Mouse (Mus musculus) urinary bladder, postnatal 36 days (tissue): ENCODE data around the gene Ltb.

Experiments
- DNase-seq, 2 experiments: peaks; one replicate each; pipeline ENCODE4 v3.0.0; 2022; ENCODE audit warnings: low spot score in 2 of 2, mixed read lengths in 1 of 2

Ltb gene

DNA sequence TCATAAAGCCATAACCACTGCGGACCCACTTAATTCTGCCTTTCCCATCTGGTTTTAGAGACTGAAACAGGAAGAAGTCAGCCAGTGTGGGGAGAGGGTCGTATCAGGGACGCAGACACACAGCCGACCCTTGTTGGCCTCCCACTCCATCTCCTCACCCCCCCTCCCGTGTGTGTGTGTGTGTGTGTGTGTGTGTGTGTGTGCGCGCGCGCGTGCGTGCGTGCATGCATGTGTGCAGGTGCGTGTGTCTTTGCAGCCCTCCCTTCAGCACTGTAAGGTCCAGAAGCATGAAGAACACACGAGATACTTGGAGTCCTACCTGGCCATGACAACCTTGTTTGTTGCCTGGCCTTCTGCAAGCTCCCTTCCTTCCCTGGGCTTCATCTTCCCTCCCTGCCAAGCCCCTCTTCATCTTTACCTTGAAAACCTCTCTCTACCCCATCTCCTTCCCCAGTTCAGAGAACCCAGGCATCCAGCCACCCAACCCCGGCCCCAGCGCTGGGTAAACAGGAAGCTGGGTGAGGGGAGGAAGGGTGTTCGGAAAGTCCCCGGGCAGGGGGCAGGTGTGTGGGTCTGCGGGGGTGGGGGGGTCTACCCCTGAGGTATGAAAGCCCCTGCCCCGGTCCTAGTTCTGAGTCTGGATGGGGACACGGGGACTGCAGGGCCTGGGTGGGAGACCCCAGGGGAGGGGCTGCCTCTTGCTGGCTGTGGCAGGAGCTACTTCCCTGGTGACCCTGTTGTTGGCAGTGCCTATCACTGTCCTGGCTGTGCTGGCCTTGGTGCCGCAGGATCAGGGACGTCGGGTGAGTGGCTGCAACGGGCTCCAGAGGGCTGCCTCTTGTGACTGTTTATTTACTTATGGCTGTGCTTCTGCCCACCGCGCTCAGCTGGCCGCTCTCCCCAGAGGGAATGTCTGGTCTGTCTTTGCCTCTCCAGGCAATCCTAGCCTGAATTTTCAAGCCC, at the start of gene Ltb:
Gene Ltb, plus strand, starts transcription at position 559 of the 963 bp plus-strand sequence.
- no peak for DNase-seq

DNA sequence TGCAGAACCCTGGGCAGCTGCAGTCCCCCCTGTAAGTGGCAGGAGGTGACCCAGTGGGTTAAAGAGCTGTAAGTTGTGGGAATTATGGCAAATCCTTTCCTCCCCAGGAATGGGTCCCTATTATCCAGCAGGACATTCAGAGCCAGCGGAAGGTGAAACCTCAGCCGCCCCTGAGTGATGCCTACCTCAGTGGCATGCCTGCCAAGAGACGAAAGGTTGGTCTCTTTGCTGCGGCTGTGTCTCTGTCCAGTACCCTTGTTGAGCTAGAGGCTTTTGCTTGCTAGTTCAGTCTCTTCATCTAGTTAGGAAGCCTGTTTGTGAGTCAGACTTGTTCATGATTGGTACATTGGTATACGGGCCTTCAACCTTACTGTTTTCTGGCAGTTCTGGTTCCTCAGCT, 48.1 kb upstream of the Ltb start:
- no peak for DNase-seq

DNA sequence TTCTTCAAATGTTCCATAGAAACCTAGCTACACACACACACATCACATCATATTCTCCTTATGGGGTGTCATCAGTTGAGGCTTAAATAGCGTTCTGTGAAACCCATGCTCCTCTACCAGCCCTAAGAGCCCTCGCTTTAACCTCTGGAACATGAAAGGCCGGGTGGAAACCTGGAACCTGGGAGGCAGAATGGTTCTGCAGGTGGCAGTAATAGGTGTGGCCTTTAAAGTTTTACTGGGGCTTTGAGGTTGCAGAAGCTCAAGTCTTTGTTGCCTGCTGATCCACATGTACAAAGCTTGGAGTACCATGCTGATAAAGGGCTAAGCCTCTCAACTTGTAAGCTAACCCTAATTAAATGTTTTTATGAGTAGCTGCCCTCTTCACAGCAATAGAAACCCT, 46.9 kb upstream of the Ltb start:
- DNase-seq: no peak

DNA sequence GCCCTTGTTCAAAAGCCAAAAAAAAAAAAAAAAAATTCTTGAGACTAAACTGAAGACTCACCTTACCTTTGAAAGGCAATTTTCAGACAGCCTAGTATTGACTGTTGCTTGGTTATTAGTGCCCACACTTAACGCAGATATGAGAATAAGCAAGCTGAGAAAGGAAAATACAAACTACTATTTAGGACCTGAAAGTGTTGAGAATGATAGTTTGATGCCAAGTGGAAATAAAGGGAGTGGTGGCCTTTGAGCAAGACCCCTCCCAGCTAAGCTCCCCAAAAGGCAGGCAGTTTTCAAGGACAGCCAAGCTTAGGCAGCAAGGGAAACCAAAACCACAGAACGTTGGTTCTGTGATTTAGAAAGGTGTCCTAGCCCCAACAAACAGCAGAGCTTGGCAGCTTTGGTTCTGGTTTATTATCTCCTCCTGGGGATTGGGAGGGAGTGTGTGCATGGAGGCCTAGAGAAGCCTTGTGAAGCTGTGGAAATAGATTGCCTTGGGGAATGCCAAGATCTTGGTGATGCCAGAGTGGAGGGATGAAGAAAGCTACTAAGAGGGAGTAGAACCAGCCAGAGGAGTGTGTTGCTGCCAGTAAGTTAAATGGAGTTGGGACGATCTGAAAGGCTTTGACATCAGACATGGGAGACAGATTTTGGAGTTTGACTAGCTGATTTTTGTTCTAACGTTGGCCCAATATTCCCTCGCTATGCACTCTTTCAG, 46.2 kb upstream of the Ltb start:
- DNase-seq: no peak

DNA sequence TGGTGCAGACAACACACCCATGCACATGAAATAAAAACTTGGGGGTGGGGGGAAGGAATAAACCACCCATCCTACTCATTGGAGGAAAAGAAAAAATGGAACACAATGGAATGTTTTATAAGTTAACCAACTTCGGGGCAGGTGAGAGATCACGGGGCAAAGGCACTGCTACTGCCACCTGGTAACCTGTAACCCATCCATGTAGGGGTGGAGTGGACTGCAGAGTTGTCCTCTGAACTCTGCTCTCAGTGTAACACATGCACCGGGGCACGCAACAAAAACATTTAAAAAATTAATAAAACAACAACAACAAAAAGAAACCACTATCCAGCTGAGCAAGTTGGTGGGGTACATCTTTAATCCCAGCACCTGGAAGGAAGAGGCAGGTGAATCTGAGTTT, 42.1 kb upstream of the Ltb start:
- DNase-seq: no peak

DNA sequence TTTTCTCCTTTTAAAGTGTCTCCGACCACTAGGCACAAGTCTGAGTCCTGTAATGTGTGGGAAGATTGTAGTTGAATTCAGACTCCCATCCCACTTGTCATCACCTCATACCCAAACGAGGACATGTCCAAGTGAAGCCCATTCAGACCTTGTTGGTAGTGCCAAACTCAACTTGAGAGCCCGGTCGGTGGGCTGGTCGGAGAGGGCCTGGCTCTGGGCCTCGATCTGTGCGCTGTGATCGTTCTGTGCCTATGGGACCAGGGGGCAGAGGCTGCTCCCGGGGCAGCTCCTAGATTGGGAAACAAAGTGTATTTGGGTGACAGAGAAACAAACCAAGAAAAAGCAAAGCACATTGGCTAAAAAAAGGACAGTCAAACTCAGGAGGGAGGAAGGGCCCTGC, 41.2 kb upstream of the Ltb start:
- no peak for DNase-seq

DNA sequence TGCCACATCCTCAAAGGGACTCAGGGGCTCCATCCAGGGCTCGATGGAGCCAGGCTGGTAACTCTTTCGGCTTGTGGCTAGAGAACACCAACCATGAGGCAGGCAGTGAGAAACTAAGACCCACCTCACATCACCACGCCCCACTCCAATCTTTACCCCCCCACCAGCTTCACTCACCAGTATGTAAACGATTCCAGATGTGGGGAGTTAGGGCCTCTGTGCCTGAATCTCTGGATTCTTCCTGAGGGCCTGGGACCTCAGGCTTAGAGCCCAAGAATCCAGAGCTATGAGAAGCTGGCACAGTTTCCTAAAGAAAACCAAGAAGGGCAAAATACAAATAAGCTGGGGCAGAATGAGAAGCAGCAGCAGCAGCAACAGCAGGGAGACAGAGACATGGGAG, 40.3 kb upstream of the Ltb start:
- no peak for DNase-seq

DNA sequence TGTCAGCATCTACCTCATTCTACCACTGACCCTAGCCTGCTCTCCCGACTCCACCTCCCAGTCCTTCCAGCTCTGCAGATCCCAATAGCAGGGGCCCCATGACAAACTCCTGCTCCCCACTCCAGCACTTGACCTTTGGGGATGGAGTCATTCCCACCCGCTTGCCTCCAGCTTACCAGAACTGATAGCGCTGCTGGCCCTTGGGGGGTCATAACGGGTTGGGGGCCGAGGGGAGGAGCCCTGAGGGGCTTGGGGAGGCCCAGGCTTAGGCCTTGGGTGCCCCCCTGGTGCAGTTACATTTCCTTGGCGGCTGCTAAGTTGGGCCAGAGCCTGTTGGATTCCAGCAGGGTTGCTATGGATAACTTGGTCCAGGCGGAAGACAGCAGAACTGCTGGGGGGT, 39.6 kb upstream of the Ltb start:
- no peak for DNase-seq

DNA sequence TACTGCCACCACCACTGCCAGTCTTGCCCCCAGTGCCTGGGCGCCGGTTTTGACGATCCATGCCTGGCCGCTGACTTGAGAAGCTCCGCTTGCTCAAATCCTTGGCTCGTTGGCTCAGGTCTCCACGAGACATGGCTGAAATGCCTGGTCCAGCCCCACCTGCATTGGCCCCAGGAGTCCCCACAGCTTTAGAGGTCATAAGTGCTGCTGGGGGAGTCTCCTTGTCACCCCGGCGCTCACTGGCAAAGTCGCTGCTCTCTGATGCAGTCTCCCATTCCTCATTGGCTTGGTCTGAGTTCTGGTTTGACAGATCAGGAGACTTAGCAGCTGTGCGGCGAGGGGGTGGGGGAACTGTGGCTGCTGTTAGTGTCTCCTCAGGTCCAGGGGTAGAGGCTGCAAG, 38.8 kb upstream of the Ltb start:
- DNase-seq: no peak

DNA sequence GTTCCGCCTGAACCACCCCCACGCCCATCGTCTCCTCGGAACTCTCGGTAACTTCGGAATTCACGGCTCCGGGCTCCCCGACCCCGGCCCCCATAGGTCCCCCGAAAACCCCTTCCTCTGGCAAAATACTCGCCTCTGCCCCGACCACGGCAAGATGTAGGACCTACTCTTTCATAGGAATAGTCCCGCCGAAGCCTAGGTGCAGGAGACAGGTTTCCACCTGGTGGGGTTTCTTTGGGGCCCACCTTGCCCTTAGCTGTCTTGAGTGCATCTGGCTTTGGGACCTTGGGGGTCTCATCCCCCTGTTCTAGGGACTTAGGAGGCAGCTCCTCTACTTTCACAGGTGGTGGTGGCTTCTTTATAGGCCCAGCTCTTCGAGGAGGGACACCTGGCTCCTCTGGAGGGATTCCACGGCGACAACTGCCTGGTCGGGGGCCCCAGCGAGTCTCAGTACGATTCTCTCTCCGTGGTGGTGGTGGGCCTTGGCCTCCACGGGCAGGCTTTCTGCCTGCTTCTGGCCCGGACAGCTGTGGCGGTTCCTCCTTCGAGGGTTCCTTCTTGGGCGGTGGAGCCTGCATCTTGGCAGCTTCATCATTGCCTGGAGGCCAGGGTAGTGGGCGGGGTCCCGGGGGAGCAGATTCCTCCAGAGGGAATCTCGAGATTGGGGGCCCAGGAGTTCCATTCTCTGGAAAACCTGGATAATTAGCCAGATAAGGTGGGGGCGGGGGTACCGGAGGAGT, 37.6 kb upstream of the Ltb start:
- no peak for DNase-seq

DNA sequence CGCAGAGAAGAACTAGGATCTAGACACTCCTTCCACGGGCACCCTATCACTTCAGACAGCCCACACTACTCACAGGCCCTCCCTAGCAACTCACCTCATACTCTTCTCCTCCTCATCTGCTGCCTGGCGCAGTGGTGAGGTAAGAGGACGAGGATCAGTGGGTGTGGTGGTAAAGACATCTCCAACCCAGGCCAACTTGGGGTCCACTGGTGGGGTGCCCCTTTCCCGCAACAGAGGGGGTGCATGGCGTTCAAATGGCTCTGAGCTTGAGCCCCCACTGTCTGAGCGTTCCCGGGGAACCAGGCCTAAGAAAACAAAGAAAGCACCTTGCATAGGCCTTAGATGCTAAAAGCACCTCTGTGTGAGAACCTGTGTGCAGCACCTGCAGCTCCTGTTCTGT, 37.0 kb upstream of the Ltb start:
- no peak for DNase-seq

DNA sequence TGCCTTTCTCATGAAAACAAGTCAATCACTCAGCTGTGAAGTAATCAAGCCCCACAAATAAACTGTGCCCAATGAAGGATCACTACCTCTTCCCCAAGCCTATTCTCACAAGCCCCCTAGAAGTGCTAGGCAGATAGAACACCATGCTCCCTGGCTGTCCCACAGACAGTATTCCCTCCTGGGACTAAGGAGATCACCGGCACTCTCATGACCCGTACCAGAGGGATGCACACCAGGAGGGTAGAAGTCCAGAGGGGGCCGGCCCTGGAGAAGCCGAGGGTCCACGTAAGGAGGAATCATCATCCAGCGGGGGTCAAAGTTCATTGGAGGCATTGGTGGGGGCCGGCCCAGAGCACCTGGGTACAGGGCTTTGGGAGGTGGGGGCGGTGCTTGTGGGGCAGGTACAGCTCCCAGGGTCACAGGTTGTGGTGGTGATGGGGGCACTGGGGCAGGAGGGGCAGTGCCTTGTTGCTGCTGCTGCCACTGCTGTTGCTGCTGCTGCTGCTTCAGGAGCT, 36.5 kb upstream of the Ltb start:
- DNase-seq: no peak

DNA sequence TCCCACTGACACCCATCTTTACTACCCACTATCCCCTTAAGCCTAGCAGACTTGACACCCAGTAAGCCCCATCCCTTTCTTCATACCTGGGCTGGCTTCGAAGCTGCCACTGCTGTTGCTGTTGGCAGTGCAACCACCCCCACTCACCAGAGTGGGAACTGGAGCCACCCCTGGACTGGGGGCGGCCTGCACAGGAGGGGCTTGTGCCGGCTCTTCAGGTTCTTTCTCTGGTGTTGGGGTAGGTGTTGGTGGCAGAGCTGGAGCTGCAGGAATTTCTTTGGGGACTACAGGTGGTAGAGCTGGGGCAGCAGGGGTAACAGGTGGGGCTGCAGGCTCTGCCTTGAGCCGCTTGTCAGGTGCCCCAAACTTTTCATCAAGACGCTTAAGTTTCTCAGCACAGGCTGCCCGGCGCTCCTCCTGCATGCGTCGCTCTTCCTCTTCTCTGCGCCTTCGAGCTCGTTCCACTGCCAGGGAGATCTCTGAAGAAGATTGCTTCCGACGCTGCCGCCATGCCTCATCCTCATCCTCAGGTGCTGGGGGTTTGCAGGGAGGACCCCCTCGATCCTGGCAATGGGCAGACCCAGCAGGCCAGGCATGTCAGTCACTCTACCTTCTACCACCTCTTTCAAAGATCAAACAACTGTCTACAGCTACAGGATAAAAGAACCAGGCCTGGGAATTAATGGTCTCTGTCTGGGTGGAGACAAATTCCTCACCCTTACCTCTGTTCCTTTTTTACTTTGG, 35.2 kb upstream of the Ltb start:
- no peak for DNase-seq

DNA sequence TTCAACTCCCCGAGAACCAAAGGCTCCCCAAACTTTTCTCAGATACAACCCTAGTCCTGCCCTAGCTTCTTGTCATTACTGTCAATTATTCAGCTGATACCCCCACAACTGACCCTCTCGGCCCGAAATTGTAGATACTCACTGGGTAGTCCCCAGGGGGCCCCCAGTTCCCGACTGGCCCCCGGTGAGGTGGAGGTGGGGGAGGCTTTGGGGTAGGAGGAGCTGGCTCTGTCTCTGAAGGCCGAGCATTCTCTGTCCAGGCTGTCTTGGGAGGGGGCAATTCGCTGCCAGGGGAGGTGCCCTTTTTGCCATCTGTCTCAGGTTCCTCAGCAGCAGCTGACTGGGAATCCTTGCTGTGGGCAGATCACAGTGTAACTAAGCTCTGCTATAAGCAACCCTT, 34.6 kb upstream of the Ltb start:
- DNase-seq: no peak

DNA sequence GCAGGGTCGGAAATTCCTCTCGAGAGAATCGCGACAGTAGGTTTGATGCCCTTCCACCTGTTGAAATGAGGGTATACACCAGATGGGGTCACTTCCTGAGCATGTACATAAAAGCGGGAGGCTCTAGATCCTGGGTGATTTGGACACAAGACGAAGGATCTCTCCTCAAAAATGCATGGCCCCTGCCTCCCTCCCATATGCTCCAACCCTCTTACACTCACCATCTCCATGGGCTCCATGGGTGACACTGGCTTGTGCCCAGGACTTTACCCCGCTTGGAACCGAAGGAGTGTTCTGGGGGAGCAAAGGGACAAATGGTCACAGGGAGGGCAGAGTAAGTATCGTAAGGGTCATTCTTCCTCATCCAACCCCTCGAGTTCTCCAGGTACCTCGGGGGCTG, 32.8 kb upstream of the Ltb start:
- no peak for DNase-seq

DNA sequence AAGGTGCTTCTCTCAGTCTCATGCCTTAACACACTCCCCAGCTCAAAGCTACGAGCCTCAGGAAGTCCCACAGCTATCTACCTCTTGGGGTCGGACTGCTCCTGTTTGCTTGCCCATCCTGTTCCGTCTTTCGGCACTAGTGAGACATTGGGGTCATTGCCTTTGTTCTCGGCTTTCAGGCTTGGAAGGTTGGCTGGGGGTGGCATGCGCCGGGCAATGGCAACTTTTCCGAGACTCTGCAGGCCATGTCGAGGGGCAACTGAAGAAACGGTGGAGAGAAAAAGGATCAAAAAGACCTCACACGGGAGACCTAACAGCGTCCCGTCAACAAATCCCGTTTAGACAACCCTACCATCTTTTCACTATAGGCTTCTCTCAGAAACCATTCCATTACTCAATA, 32.1 kb upstream of the Ltb start:
- no peak for DNase-seq

DNA sequence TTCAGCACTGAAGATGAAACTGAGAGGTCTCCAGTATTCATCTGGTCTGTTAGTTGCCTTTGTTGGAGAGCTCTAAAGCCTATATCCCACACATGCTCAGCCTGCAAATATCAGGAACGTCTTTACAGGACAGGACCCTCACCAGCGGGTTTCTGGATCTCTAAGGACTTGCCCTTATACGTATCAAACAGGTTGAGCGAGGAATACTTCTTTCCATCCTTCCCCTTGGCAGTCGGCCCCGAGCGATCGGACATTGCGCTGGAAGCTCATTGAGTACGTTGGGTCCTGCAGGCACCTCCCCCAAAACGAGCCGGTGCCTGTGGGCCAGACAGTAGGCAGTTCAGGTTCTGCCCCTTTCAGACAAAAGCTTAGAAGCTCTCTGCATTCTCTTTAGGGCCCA, 31.5 kb upstream of the Ltb start:
- peak in 1 of 2 experiments; percentile 33 for DNase-seq

DNA sequence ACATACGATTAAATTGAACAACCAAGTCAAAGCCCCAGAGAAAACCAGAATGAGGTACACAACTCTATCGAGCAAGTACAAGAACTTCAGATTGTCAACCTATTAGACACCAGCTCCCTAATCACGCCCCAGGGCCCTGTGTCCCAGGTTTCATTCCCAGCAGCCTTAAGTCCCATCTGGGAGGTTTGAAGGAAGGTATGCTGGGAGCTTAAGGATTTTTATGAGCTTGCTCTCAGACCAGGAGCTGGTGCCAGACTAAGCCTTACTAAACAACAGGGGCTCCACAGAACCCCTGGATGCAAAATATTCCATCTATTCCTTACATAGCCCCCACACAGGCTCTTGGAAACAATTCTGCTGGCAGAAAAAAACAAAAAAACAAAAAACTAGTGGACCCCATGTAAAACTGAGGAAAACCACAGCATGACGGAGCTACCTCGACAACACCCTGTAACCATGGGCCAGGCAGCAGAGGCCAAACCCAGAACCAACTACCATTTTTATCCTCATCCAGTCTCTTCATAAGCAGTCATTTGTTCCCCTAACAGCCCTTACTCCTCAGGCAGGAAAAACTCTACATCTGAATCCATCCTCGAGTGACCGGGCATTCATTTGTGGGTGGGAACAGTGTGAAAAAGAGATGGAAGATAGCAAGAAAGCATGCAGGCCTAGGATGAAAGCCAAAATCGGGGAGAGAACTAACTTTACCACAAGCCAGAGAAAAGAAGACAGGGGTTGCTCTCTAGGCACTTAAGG, 30.7 kb upstream of the Ltb start:
- DNase-seq: no peak

DNA sequence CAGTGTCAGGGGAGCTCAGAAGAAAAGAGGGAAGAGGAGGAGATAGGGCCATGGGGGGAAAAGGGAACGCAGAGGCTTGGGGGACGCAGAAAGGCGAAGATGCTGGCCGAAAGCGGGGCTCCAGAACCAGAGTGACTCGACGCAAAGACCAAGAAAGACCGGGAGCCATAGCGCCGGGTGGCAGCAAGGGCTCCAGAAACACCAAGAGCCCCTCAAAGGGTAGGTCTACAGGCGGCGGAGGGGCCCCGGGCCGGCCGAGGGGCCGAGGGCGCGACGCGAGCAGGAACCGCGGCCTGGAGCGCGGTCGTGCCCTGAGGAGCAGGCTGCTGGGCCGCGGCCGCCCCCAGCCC, 30.0 kb upstream of the Ltb start:
- DNase-seq: peak in 1 of 2 experiments; percentile 30

DNA sequence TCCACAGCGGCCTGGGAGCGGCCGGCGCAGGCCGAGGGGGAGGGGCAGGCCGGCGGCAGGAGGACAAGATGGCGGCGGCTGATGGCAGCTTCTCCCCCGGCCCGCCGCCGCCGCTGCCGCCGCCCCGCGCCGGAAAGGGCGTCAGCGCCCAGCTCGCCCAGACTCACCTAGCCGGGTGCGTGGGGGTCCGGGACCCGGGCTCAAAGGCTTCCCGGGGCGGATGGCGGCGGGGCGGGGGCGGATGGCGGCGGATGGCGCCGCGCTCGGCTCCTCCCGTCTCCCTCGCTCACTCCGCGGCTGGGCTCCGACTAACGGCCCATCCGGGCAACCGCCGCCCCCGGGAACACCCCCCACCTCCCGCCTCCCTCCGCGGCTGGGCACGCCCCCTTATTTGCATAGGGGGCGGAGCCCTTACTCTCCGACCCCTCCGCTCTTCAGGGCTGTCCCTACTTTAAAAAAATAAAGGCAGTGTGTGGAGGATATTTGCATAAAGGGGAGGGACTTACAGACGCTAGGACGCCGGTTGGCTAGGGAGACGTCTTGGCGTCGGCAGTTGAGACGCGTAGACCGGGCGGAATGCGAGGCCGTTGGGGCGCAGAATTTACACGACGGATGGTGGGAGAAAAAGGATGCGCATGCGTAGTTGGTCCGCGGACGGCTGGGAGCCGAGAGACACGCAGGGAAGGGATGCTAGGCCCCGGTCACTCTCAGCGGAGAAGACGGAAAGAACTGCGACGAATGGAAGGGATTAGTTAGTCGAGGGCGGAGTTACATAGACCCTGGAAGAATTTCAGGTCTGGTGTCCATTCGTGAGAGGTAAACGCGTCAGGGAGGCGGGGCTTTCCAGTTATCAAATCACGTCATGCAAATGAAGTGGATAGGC, 29.4 kb upstream of the Ltb start, which contains the start of gene Prrc2a:
Gene Prrc2a, minus strand, starts transcription at position 330 of the 883 bp plus-strand sequence.
- DNase-seq: peak; percentile 95 to 98
